Mouse (Mus musculus) intestine, embryonic 16.5 days (tissue): ENCODE results near the gene Morn5. TPM values are rescaled to one million over a fixed set of nuclear protein-coding genes. Genes with fewer than 3 reads are reported as not detected.

Experiments used
- ATAC-seq: fragments of 200-750 bp; cut with Nextera tagmentation; 2 replicates; pipeline ENCODE4 v1.8.0; 2017; ENCODE audit warnings: moderate TSS enrichment, moderate library complexity
- H3K27ac ChIP-seq: fragments of 300-500 bp; sonication (generic); 2 replicates; pipeline ENCODE4 v1.5.1; 2014; ENCODE audit warnings: mild to moderate bottlenecking, low read length
- H3K27me3 ChIP-seq: fragments of 300-500 bp; sonication (generic); replicated peaks from 2 replicates; pipeline ENCODE4 v1.6.1; 2014; ENCODE audit warnings: low read length, control low read depth, mixed read lengths; ENCODE audit not compliant: control insufficient read depth, insufficient read depth
- H3K36me3 ChIP-seq: fragments of 300-500 bp; sonication (generic); 2 replicates; pipeline ENCODE4 v1.6.1; 2014; ENCODE audit warnings: low read length, control low read depth; ENCODE audit not compliant: control insufficient read depth, insufficient read depth
- H3K4me1 ChIP-seq: fragments of 300-500 bp; sonication (generic); 2 replicates; pipeline ENCODE4 v1.6.1; 2014; ENCODE audit warnings: low read length, control low read depth, mixed read lengths; ENCODE audit not compliant: control insufficient read depth, insufficient read depth
- H3K4me2 ChIP-seq: fragments of 300-500 bp; sonication (generic); 2 replicates; pipeline ENCODE4 v1.6.1; 2014; ENCODE audit warnings: low read depth, low read length, control low read depth
- H3K4me3 ChIP-seq: fragments of 300-500 bp; sonication (generic); 2 replicates; pipeline ENCODE4 v1.5.1; 2014; ENCODE audit warnings: mild to moderate bottlenecking, low read length
- H3K9ac ChIP-seq: fragments of 300-500 bp; sonication (generic); 2 replicates; pipeline ENCODE4 v1.6.1; 2014; ENCODE audit warnings: low read depth, low read length
- H3K9me3 ChIP-seq: fragments of 300-500 bp; sonication (generic); 2 replicates; pipeline ENCODE4 v1.6.1; 2016; ENCODE audit warnings: low read length, control low read depth; ENCODE audit not compliant: control insufficient read depth
- WGBS: fragments of 180-500 bp; shearing (Covaris S2); extraction: QIAGEN DNeasy Blood & Tissue Kit; methylation state at CpG from one replicate; pipeline ENCODE4 v1.1.7; 2014; 5-methylcytosine and 5-hydroxymethylcytosine counted together
- polyA plus RNA-seq: library from polyadenylated mRNA; unstranded; fragments of >200 nt; fragmentation: Nextera tagmentation; extraction: Ambion mirVana; gene quantifications from 2 replicates; pipeline ENCODE4 v1.2.1, GENCODE M21; 2015

Gene Morn5
- polyA plus RNA-seq, 1 experiment from 2014 or later = 0.26 TPM

- Histone ChIP-seq H3K4me3 (no peak overlapping the region), H3K9ac (no peak overlapping the region), H3K27me3 (peaks cover 93% of the 10 kb centered on the region), H3K36me3 (no peaks in the 10 kb centered on the region), H3K4me1 (peaks cover 4% of the 10 kb centered on the region; the same call in 1 of the 2 replicates), H3K9me3 (no peaks in the 10 kb centered on the region), H3K27ac (no peak overlapping the region), H3K4me2 (no peak overlapping the region)
- no peak for ATAC-seq
- WGBS = 10% methylated on average over 5 of the region's 5 CpGs
Observed at GRCm38 (mm10) chr2:36098021-36098420, 48.8 kb downstream of the Morn5 start.

- 17% methylated on average over 6 of the region's 6 CpGs for WGBS
- Histone ChIP-seq H3K9ac (no peak overlapping the region), H3K9me3 (no peaks in the 10 kb centered on the region), H3K4me1 (peaks cover 10% of the 10 kb centered on the region), H3K27ac (no peak overlapping the region), H3K27me3 (peaks cover 91% of the 10 kb centered on the region), H3K36me3 (no peaks in the 10 kb centered on the region), H3K4me3 (no peak overlapping the region), H3K4me2 (no peak overlapping the region)
- no peak for ATAC-seq
Observed at GRCm38 (mm10) chr2:36099739-36100138, 50.5 kb downstream of the Morn5 start.

DNA sequence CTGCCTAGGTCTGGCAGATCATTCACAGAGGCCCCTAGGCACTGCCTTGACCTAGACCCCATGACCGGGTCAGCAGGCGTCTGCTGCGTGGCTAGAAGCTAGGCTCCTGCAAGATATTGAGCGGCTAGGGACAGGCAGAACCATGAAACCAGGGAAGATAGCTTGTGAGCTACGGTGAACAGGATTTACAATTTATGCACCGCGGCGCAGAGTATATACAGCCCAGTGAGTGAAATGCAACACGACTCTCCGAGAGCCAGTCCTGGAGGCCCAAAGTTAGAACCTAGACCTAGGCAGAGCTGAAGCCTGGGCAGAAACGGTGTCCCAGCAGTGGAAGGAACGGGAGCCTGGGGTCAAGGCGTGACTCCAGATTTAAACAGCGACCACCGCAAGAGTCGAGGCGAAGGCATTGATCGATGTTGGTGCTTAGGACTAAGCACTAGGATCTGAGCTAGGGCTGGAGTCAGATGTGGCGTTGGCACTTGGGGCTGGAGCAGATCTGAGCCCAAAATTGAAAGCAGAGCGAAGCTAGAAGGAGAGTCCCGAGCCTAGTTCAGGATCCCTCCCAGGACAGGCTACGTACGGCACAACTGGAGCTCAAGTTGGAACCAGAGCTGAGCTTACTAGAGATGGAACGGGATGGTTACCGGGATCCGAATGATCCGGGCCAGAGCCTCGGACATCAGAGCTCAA, 52.8 kb downstream of the Morn5 start:
- H3K27me3 ChIP-seq = peaks cover 90% of the 10 kb centered on the region
- no peaks in the 10 kb centered on the region for H3K9me3 ChIP-seq
- peak overlapping the region; percentile 37 for H3K4me2 ChIP-seq
- WGBS = 7% methylated on average over 28 of the region's 28 CpGs
- H3K4me3 ChIP-seq = peak overlapping the region; percentile 14; the same call in 1 of the 2 replicates
- H3K9ac ChIP-seq = no peak overlapping the region
- H3K36me3 ChIP-seq = no peaks in the 10 kb centered on the region
- H3K4me1 ChIP-seq = peaks cover 18% of the 10 kb centered on the region
- no peak for ATAC-seq
- H3K27ac ChIP-seq = no peak overlapping the region

GRCm38 (mm10) chr2:36102559-36102946, 53.3 kb downstream of the Morn5 start:
- peaks cover 18% of the 10 kb centered on the region for H3K4me1 ChIP-seq
- H3K27me3 ChIP-seq = peaks cover 89% of the 10 kb centered on the region
- no peaks in the 10 kb centered on the region for H3K36me3 ChIP-seq
- WGBS = under 1% methylated on average over 21 of the region's 21 CpGs
- no peaks in the 10 kb centered on the region for H3K9me3 ChIP-seq
- peak; percentile 60 for ATAC-seq
- H3K9ac ChIP-seq = no peak overlapping the region
- peak overlapping the region; percentile 37 for H3K4me2 ChIP-seq
- peak overlapping the region; percentile 14; the same call in 1 of the 2 replicates for H3K4me3 ChIP-seq
- no peak overlapping the region for H3K27ac ChIP-seq

DNA sequence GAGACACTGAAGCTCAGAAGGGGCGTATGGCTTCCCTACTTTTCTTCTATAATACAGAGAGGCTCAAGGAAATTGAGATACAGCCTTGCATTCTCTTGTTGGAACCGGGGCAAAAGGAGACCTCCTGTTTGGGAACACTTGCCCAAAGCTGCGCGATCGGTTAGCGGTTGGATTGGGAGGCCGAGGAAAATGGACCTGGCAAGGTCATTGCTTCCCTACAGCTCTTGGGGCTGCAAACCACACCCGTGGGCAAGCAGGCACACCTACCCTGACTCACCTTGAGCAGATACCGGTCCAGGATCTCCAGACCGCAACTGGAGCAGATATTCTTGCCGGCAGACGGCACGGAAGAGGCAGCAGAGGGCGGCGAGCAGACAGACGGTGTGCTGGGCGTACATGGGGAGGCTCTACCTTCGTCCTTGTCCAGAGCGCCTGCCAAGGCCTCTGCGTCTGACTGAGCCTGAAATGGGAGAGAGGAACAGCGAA, 53.9 kb downstream of the Morn5 start:
- no peak overlapping the region for H3K9ac ChIP-seq
- H3K4me3 ChIP-seq = peak overlapping the region; percentile 24
- no peaks in the 10 kb centered on the region for H3K36me3 ChIP-seq
- no peaks in the 10 kb centered on the region for H3K9me3 ChIP-seq
- peaks cover 90% of the 10 kb centered on the region for H3K27me3 ChIP-seq
- 2% methylated on average over 21 of the region's 21 CpGs for WGBS
- H3K27ac ChIP-seq = no peak overlapping the region
- peaks cover 18% of the 10 kb centered on the region for H3K4me1 ChIP-seq
- ATAC-seq = no peak
- peak overlapping the region; percentile 37 for H3K4me2 ChIP-seq

- H3K4me3 ChIP-seq = peak overlapping the region; percentile 24
- H3K4me2 ChIP-seq = peak overlapping the region; percentile 35
- ATAC-seq = 0 out of 2 replicates have a peak, but pooled peaks have one; percentile 20
- WGBS = under 1% methylated on average over 38 of the region's 38 CpGs
- no peaks in the 10 kb centered on the region for H3K9me3 ChIP-seq
- H3K4me1 ChIP-seq = peaks cover 18% of the 10 kb centered on the region
- 0 out of 2 replicates have a peak overlapping the region, but pooled peaks have one; percentile 25 for H3K9ac ChIP-seq
- H3K27ac ChIP-seq = no peak overlapping the region
- H3K36me3 ChIP-seq = no peaks in the 10 kb centered on the region
- H3K27me3 ChIP-seq = peaks cover 88% of the 10 kb centered on the region
Observed at GRCm38 (mm10) chr2:36103555-36104367, 54.5 kb downstream of the Morn5 start.

DNA sequence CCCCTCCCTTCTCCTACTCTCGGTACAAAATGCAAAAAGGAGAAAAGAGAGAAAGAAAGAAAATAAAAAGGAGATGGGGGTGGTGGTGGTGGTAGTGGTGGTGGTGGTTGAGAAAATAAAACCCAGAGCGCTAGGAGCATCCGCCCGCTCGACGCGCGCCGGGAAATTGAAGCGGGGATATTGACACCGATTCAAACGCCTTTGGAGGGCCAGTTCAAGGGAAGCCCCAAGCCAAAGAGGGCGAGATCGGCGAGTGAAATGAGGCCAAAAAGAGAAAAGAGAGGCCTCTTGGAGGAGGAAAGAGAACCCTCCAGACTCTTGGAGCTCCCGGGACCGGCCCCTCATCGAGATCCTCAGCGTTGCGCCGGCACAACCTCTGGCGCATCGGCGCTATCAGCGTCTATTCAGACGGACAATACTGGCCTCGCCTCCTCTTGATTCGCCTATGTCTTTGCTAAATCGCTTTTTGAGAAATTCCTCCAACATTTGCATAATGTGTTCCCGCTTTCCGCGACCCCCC, 55.2 kb downstream of the Morn5 start:
- H3K27me3 ChIP-seq = peaks cover 87% of the 10 kb centered on the region
- WGBS = under 1% methylated on average over 32 of the region's 32 CpGs
- peak overlapping the region; percentile 58; the same call in 1 of the 2 replicates for H3K9ac ChIP-seq

DNA sequence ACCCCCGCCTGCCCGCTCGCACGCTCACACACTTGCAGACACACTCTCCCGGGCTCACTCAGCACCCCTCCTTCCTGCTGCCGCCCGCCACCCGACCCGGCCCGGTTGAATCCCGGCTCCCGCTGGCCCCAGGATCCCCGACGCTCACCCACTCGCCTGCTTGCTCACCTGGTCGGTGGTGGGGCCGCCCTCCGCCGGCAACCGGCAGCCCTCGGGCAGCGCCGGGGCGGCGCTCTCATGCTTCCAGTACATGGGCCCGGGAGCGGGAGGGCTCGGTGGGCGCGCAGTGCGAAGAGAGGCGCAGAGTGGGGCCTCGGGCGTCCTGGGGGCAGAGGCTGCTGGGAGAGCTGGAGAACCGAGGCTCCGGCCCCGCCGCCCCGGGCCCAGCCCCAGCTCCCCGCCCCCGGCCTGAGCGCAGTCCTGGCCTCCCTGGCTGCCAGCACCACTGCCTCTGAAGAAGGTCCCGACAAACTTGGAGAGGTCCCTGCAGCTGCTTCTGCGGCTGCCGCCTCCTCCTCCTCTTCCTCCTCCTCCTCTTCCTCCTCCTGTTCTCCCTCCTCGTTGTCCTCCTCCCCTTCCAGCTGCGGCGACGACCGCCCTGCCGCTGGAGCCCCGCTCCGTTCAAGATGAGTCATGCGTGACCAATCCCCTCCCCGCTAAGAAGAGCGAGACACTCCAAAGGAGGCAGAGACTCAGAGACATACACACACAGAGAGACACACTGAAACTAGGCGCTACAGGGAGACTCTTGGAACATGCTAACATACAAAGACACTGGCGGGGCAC, 55.9 kb downstream of the Morn5 start, which contains the start of gene Lhx6:
Gene Lhx6, minus strand, starts transcription at position 453 of the 786 bp plus-strand sequence.
- Histone ChIP-seq H3K4me1 (peaks cover 18% of the 10 kb centered on the region), H3K27me3 (peaks cover 84% of the 10 kb centered on the region), H3K9me3 (no peaks in the 10 kb centered on the region), H3K4me2 (peak within 1 kb of the TSS; percentile 86), H3K9ac (peak within 1 kb of the TSS; percentile 58), H3K4me3 (peak within 1 kb of the TSS; percentile 47), H3K36me3 (no peaks in the 10 kb centered on the region), H3K27ac (no peak within 1 kb of the TSS)
- 0 out of 2 replicates have a peak, but pooled peaks have one; percentile 18 for ATAC-seq
- whole genome bisulfite sequencing = under 1% methylated on average over 54 of the region's 58 CpGs

More for the DNA sequence above, 55.2 kb downstream of the Morn5 start:
- Histone ChIP-seq H3K4me3 (peak overlapping the region; percentile 47), H3K4me1 (peaks cover 18% of the 10 kb centered on the region), H3K36me3 (no peaks in the 10 kb centered on the region), H3K9me3 (no peaks in the 10 kb centered on the region), H3K4me2 (peak overlapping the region; percentile 86), H3K27ac (no peak overlapping the region)
- ATAC-seq = no peak
